Mouse (Mus musculus) erythroblast, adult 5-6 weeks (primary cell): ENCODE results near the gene Gm960. TPM values are rescaled to one million over a fixed set of nuclear protein-coding genes. Genes with fewer than 3 reads are reported as not detected.
"Not testable (repeated sequence)": the region's sequence is repeated elsewhere in the genome, so short reads cannot be mapped to it uniquely, and the experiment has no call there.

Source experiments
- ATAC-seq: replicated peaks from 2 replicates; pipeline ENCODE4 v1.8.0; 2016; ENCODE audit warnings: moderate number of reproducible peaks, mild to moderate bottlenecking, moderate TSS enrichment, inconsistent platforms; ENCODE audit not compliant: poor library complexity, low FRiP score, severe bottlenecking
- total RNA-seq, 2 experiments: library from RNA; stranded (forward) in 1 of 2; stranded (reverse) in 1 of 2; fragments of 150-400 nt in 1 of 2; fragments of 200-764, 138-1000 nt in 1 of 2; gene quantifications; 2 replicates each; pipeline versions ENCODE4 v1.2.3 to v1.2.4; 2015 to 2017; ENCODE audit warnings: low replicate concordance in 2 of 2

Gm960 gene
- total RNA-seq, 2 experiments from 2014 or later = not detected

- ATAC-seq = no peak
Observed at GRCm38 (mm10) chr19:4605654-4606053, 92.8 kb downstream of the Gm960 start.

GRCm38 (mm10) chr19:4603801-4604723, 94.4 kb downstream of the Gm960 start:
- ATAC-seq = peak; percentile 74

- ATAC-seq = no peak
Observed at GRCm38 (mm10) chr19:4602459-4602858, 96.0 kb downstream of the Gm960 start.

GRCm38 (mm10) chr19:4596071-4596470, 102.4 kb downstream of the Gm960 start:
- ATAC-seq = no peak

- ATAC-seq = no peak
Observed at GRCm38 (mm10) chr19:4593792-4594522, 104.5 kb downstream of the Gm960 start.

GRCm38 (mm10) chr19:4590025-4590424, 108.4 kb downstream of the Gm960 start:
- peak; percentile 77 for ATAC-seq

GRCm38 (mm10) chr19:4589081-4589480, 109.4 kb downstream of the Gm960 start:
- ATAC-seq = no peak

- no peak for ATAC-seq
Observed at GRCm38 (mm10) chr19:4588430-4588829, 110.0 kb downstream of the Gm960 start.

GRCm38 (mm10) chr19:4587426-4587825, 111.0 kb downstream of the Gm960 start:
- no peak for ATAC-seq

- ATAC-seq = not testable (repeated sequence)
Observed at GRCm38 (mm10) chr19:4586783-4587182, 111.7 kb downstream of the Gm960 start.

- no peak for ATAC-seq
Observed at GRCm38 (mm10) chr19:4583856-4584255, 114.6 kb downstream of the Gm960 start.

- no peak for ATAC-seq
Observed at GRCm38 (mm10) chr19:4579296-4579695, 119.2 kb downstream of the Gm960 start.

GRCm38 (mm10) chr19:4578799-4579198, 119.7 kb downstream of the Gm960 start:
- no peak for ATAC-seq

Other genes with a start within 250 kb of the Gm960 start
- gene Syt12, start 221.2 kb downstream of the Gm960 start, total RNA-seq (2015; ENCODE audit: low replicate concordance) = not detected in 2 replicates
- not detected in 2 replicates for gene Syt12, start 221.2 kb downstream of the Gm960 start, total RNA-seq (2017; ENCODE audit: low replicate concordance)
- gene 2010003K11Rik, start 200.1 kb downstream of the Gm960 start, total RNA-seq (2015; ENCODE audit: low replicate concordance) = not detected in 2 replicates
- gene 2010003K11Rik, start 200.1 kb downstream of the Gm960 start, total RNA-seq (2017; ENCODE audit: low replicate concordance) = 0.94 TPM in 1 of 2 replicates, not detected in the other
- gene Pcx, start 188.2 kb downstream of the Gm960 start, total RNA-seq (2015; ENCODE audit: low replicate concordance) = 15.0 and 32.6 TPM in 2 replicates
- gene Pcx, start 188.2 kb downstream of the Gm960 start, total RNA-seq (2017; ENCODE audit: low replicate concordance) = 31.5 and 31.9 TPM in 2 replicates
- 0.38 and 0.63 TPM in 2 replicates for gene Lrfn4, start 83.0 kb downstream of the Gm960 start, total RNA-seq (2015; ENCODE audit: low replicate concordance)
- not detected in 2 replicates for gene Lrfn4, start 83.0 kb downstream of the Gm960 start, total RNA-seq (2017; ENCODE audit: low replicate concordance)
- 10.9 and 17.3 TPM in 2 replicates for gene Rce1, start 73.0 kb downstream of the Gm960 start, total RNA-seq (2015; ENCODE audit: low replicate concordance)
- 2.9 and 10.6 TPM in 2 replicates for gene Rce1, start 73.0 kb downstream of the Gm960 start, total RNA-seq (2017; ENCODE audit: low replicate concordance)
- not detected in 2 replicates for gene Sptbn2, start 12.5 kb upstream of the Gm960 start, total RNA-seq (2015; ENCODE audit: low replicate concordance)
- not detected in 2 replicates for gene Sptbn2, start 12.5 kb upstream of the Gm960 start, total RNA-seq (2017; ENCODE audit: low replicate concordance)
- 0.58 and 4.0 TPM in 2 replicates for gene Rbm4b, start 57.8 kb upstream of the Gm960 start, total RNA-seq (2015; ENCODE audit: low replicate concordance)
- gene Rbm4b, start 57.8 kb upstream of the Gm960 start, total RNA-seq (2017; ENCODE audit: low replicate concordance) = 6.6 and 7.5 TPM in 2 replicates
- 50.5 and 66.9 TPM in 2 replicates for gene Rbm4, start 95.2 kb upstream of the Gm960 start, total RNA-seq (2015; ENCODE audit: low replicate concordance)
- gene Rbm4, start 95.2 kb upstream of the Gm960 start, total RNA-seq (2017; ENCODE audit: low replicate concordance) = 139 and 185 TPM in 2 replicates
- gene Gm21992, start 112.9 kb upstream of the Gm960 start, total RNA-seq (2015; ENCODE audit: low replicate concordance) = 7.7 and 74.0 TPM in 2 replicates
- gene Gm21992, start 112.9 kb upstream of the Gm960 start, total RNA-seq (2017; ENCODE audit: low replicate concordance) = 20.6 and 28.2 TPM in 2 replicates
- 63.8 and 73.6 TPM in 2 replicates for gene Rbm14, start 113.0 kb upstream of the Gm960 start, total RNA-seq (2015; ENCODE audit: low replicate concordance)
- gene Rbm14, start 113.0 kb upstream of the Gm960 start, total RNA-seq (2017; ENCODE audit: low replicate concordance) = 59.4 and 71.3 TPM in 2 replicates
- 12.3 and 18.8 TPM in 2 replicates for gene Ccs, start 140.7 kb upstream of the Gm960 start, total RNA-seq (2015; ENCODE audit: low replicate concordance)
- 24.4 and 66.9 TPM in 2 replicates for gene Ccs, start 140.7 kb upstream of the Gm960 start, total RNA-seq (2017; ENCODE audit: low replicate concordance)
- not detected in 2 replicates for gene Ccdc87, start 140.7 kb upstream of the Gm960 start, total RNA-seq (2015; ENCODE audit: low replicate concordance)
- not detected in 2 replicates for gene Ccdc87, start 140.7 kb upstream of the Gm960 start, total RNA-seq (2017; ENCODE audit: low replicate concordance)
- gene Ctsf, start 156.5 kb upstream of the Gm960 start, total RNA-seq (2015; ENCODE audit: low replicate concordance) = 79.7 and 90.9 TPM in 2 replicates
- 51.5 and 94.7 TPM in 2 replicates for gene Ctsf, start 156.5 kb upstream of the Gm960 start, total RNA-seq (2017; ENCODE audit: low replicate concordance)
- not detected in 2 replicates for gene Actn3, start 179.2 kb upstream of the Gm960 start, total RNA-seq (2015; ENCODE audit: low replicate concordance)
- 0.56 TPM in 1 of 2 replicates, not detected in the other for gene Actn3, start 179.2 kb upstream of the Gm960 start, total RNA-seq (2017; ENCODE audit: low replicate concordance)
- 4.0 and 12.1 TPM in 2 replicates for gene Zdhhc24, start 180.0 kb upstream of the Gm960 start, total RNA-seq (2015; ENCODE audit: low replicate concordance)
- gene Zdhhc24, start 180.0 kb upstream of the Gm960 start, total RNA-seq (2017; ENCODE audit: low replicate concordance) = 9.6 and 10.5 TPM in 2 replicates
- gene Bbs1, start 208.0 kb upstream of the Gm960 start, total RNA-seq (2015; ENCODE audit: low replicate concordance) = 0.84 and 1.5 TPM in 2 replicates
- 0.42 and 1.2 TPM in 2 replicates for gene Bbs1, start 208.0 kb upstream of the Gm960 start, total RNA-seq (2017; ENCODE audit: low replicate concordance)
- gene Dpp3, start 229.6 kb upstream of the Gm960 start, total RNA-seq (2015; ENCODE audit: low replicate concordance) = 4.6 and 7.5 TPM in 2 replicates
- 6.0 and 7.3 TPM in 2 replicates for gene Dpp3, start 229.6 kb upstream of the Gm960 start, total RNA-seq (2017; ENCODE audit: low replicate concordance)
- not detected in 2 replicates for gene Peli3, start 244.5 kb upstream of the Gm960 start, total RNA-seq (2015; ENCODE audit: low replicate concordance)
- gene Peli3, start 244.5 kb upstream of the Gm960 start, total RNA-seq (2017; ENCODE audit: low replicate concordance) = not detected in 2 replicates